Mouse (Mus musculus): Measurements from ENCODE around the gene Lrp8.

DNA sequence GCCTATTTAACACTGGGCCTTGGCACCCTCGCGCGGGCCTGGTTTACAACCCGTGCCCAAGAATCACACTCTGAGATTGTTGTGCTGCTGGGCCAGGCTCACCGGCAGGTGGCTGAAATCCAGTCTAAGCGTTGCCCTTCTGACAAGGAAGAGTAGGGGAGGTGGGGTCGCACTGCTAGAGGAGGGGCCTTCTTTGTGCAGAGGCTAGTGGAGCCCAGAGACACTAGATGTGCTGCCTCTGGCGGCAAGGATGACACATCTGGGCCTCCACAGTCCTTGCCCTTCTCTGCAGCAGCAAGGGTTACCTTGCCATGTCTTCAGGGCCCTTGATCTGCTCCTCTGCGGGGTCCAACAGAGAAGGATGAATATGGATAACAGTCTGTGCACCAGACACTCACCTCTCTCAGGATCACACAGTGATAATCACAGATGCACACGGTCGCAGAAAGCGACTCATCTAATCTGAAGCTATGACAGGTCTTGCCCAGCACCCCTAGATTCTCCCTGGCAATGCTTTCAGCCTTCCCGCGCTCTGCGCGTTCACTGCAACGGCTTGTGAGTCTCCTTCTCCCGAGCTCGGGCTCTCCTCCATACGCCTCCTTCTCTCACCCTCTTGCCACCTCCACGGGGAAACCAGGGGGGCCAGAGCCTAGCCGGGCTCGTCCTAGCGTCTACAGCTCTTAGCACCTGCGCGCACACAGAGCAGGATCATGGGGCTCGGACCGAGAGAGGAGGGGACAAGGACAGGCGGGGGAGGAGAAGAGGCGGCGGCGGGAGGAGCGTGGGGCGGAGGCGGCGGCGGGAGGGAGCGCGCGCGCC is 486 bp upstream of the Lrp8 start:
- TF ChIP-seq MAFK (IDR thresholded peaks at IDR 0.05; ENCODE audit: borderline replicate concordance, low read depth, low read length), result no peak
- TF ChIP-seq MYC (IDR thresholded peaks at IDR 0.05; ENCODE audit: low read depth, low read length), result no peak
- TF ChIP-seq POLR2AphosphoS2 (IDR thresholded peaks at IDR 0.05; ENCODE audit: low read length), result no peak
- TF ChIP-seq HCFC1 (IDR thresholded peaks at IDR 0.05; ENCODE audit: low read depth, low read length), result no peak
- TF ChIP-seq E2F4 (IDR thresholded peaks at IDR 0.05; ENCODE audit: borderline replicate concordance, low read depth, low read length), result 0 out of 2 replicates have a peak, but pooled peaks have one; percentile 12
- peak in 1 of 2 experiments; percentile 73; a peak in 2 of 4 replicates for TF ChIP-seq POLR2A (IDR thresholded peaks at IDR 0.05; ENCODE audit: control insufficient read depth in 1 of 2, insufficient read depth in 1 of 2, low read depth in 1 of 2, low read length in 2 of 2, poor library complexity in 1 of 2)
- TF ChIP-seq MAX (IDR thresholded peaks at IDR 0.05; ENCODE audit: low read length), result no peak
- no peak for TF ChIP-seq ZNF384 (IDR thresholded peaks at IDR 0.05; ENCODE audit: low read depth, low read length)
- TF ChIP-seq CTCF (IDR thresholded peaks at IDR 0.05 in 2 of 3, conservative IDR thresholded peaks at IDR 0.05 in 1 of 3; ENCODE audit: control insufficient read depth in 1 of 3, insufficient read depth in 1 of 3, low read depth in 2 of 3, low read length in 3 of 3, poor library complexity in 1 of 3, severe bottlenecking in 1 of 3), result peak in 2 of 3 experiments; percentile 3 to 12; a peak in 1 of 6 replicates
